Mouse (Mus musculus) hindbrain, embryonic 15.5 days (tissue): ENCODE data around the gene Rell1. TPM values are rescaled to one million over a fixed set of nuclear protein-coding genes. Genes with fewer than 3 reads are reported as not detected.

Experiments
- ATAC-seq: fragments of 200-750 bp; cut with Nextera tagmentation; 2 replicates; pipeline ENCODE4 v1.8.0; 2017; ENCODE audit warnings: low read depth, moderate number of reproducible peaks, moderate TSS enrichment; ENCODE audit not compliant: low FRiP score
- H3K27ac ChIP-seq: fragments of 300-500 bp; sonication (generic); replicated peaks from 2 replicates; pipeline ENCODE4 v1.5.1; 2015; ENCODE audit warnings: mild to moderate bottlenecking, inconsistent platforms
- H3K27me3 ChIP-seq: fragments of 300-500 bp; sonication (generic); 2 replicates; pipeline ENCODE4 v1.6.1; 2015; ENCODE audit warnings: control low read depth, inconsistent platforms
- H3K36me3 ChIP-seq: fragments of 300-500 bp; sonication (generic); 2 replicates; pipeline ENCODE4 v1.6.1; 2015; ENCODE audit warnings: control low read depth, inconsistent platforms
- H3K4me1 ChIP-seq: fragments of 300-500 bp; sonication (generic); replicated peaks from 2 replicates; pipeline ENCODE4 v1.6.1; 2015; ENCODE audit warnings: control low read depth, inconsistent platforms
- H3K4me2 ChIP-seq: fragments of 300-500 bp; sonication (generic); 2 replicates; pipeline ENCODE4 v1.6.1; 2015; ENCODE audit warnings: moderate library complexity, mild to moderate bottlenecking, inconsistent platforms
- H3K4me3 ChIP-seq: fragments of 300-500 bp; sonication (generic); 2 replicates; pipeline ENCODE4 v1.5.1; 2015; ENCODE audit warnings: mild to moderate bottlenecking, inconsistent platforms
- H3K9ac ChIP-seq: fragments of 300-500 bp; sonication (generic); 2 replicates; pipeline ENCODE4 v1.6.1; 2015; ENCODE audit warnings: inconsistent platforms
- H3K9me3 ChIP-seq: fragments of 300-500 bp; sonication (generic); 2 replicates; pipeline ENCODE4 v1.6.1; 2016; ENCODE audit warnings: control low read depth, inconsistent platforms
- WGBS: fragments of 180-500 bp; shearing (Covaris S2); methylation state at CpG from one replicate; pipeline ENCODE4 v1.1.7; 2015; 5-methylcytosine and 5-hydroxymethylcytosine counted together
- polyA plus RNA-seq: library from polyadenylated mRNA; unstranded; fragments of >200 nt; fragmentation: Nextera tagmentation; extraction: Ambion mirVana; gene quantifications from 2 replicates; pipeline ENCODE4 v1.2.1, GENCODE M21; 2015

Gene Rell1
- polyA plus RNA-seq = 8.8 and 9.5 TPM in 2 replicates

GRCm38 (mm10) chr5:63968443-63969415, at the start of gene Rell1:
Gene Rell1 (minus strand): TSS chr5:63968897.
- WGBS = 2% methylated on average over 72 of the region's 85 CpGs

GRCm38 (mm10) chr5:64012596-64013366, 44.1 kb upstream of the Rell1 start:
- H3K4me3 ChIP-seq = no peak overlapping the region
- no peak overlapping the region for H3K9ac ChIP-seq
- H3K4me2 ChIP-seq = no peak overlapping the region
- no peaks in the 10 kb centered on the region for H3K36me3 ChIP-seq
- WGBS = 74% methylated on average over 13 of the region's 13 CpGs
- H3K4me1 ChIP-seq = no peaks in the 10 kb centered on the region
- H3K27me3 ChIP-seq = no peaks in the 10 kb centered on the region
- H3K27ac ChIP-seq = no peak overlapping the region
- H3K9me3 ChIP-seq = no peaks in the 10 kb centered on the region
- ATAC-seq = no peak

More at GRCm38 (mm10) chr5:63968443-63969415, at the start of gene Rell1:
- no peaks in the 10 kb centered on the region for H3K36me3 ChIP-seq
- H3K9ac ChIP-seq = peak within 1 kb of the TSS; percentile 56
- H3K4me1 ChIP-seq = peaks cover 11% of the 10 kb centered on the region
- peak within 1 kb of the TSS; percentile 91 for H3K4me2 ChIP-seq
- H3K27me3 ChIP-seq = no peaks in the 10 kb centered on the region
- H3K4me3 ChIP-seq = peak within 1 kb of the TSS; percentile 90
- H3K9me3 ChIP-seq = no peaks in the 10 kb centered on the region
- H3K27ac ChIP-seq = peak within 1 kb of the TSS; percentile 64
- peak; percentile 97 for ATAC-seq

GRCm38 (mm10) chr5:64006548-64006947, 37.9 kb upstream of the Rell1 start:
- H3K4me1 ChIP-seq = no peaks in the 10 kb centered on the region
- no peak overlapping the region for H3K4me2 ChIP-seq
- no peak overlapping the region for H3K4me3 ChIP-seq
- no peaks in the 10 kb centered on the region for H3K27me3 ChIP-seq
- no peak overlapping the region for H3K9ac ChIP-seq
- no peaks in the 10 kb centered on the region for H3K9me3 ChIP-seq
- H3K27ac ChIP-seq = no peak overlapping the region
- H3K36me3 ChIP-seq = no peaks in the 10 kb centered on the region
- WGBS = 93% methylated on average over 4 of the region's 4 CpGs
- ATAC-seq = no peak

- no peak overlapping the region for H3K9ac ChIP-seq
- 91% methylated on average over 8 of the region's 8 CpGs for WGBS
- H3K4me3 ChIP-seq = no peak overlapping the region
- no peaks in the 10 kb centered on the region for H3K36me3 ChIP-seq
- H3K27me3 ChIP-seq = no peaks in the 10 kb centered on the region
- H3K27ac ChIP-seq = no peak overlapping the region
- H3K4me2 ChIP-seq = no peak overlapping the region
- ATAC-seq = no peak
- no peaks in the 10 kb centered on the region for H3K9me3 ChIP-seq
- H3K4me1 ChIP-seq = no peaks in the 10 kb centered on the region
Observed at GRCm38 (mm10) chr5:64003302-64003701, 34.6 kb upstream of the Rell1 start.

GRCm38 (mm10) chr5:63993865-63994264, 25.2 kb upstream of the Rell1 start:
- H3K4me2 ChIP-seq = no peak overlapping the region
- no peaks in the 10 kb centered on the region for H3K9me3 ChIP-seq
- 23% methylated on average over 3 of the region's 3 CpGs for WGBS
- no peaks in the 10 kb centered on the region for H3K4me1 ChIP-seq
- H3K9ac ChIP-seq = no peak overlapping the region
- no peaks in the 10 kb centered on the region for H3K36me3 ChIP-seq
- H3K27me3 ChIP-seq = no peaks in the 10 kb centered on the region
- H3K27ac ChIP-seq = no peak overlapping the region
- ATAC-seq = no peak
- H3K4me3 ChIP-seq = no peak overlapping the region

GRCm38 (mm10) chr5:63990675-63991074, 22.0 kb upstream of the Rell1 start:
- H3K27ac ChIP-seq = no peak overlapping the region
- no peak overlapping the region for H3K9ac ChIP-seq
- ATAC-seq = no peak
- no peak overlapping the region for H3K4me2 ChIP-seq
- WGBS = 97% methylated on average over 3 of the region's 3 CpGs
- H3K36me3 ChIP-seq = no peaks in the 10 kb centered on the region
- no peaks in the 10 kb centered on the region for H3K9me3 ChIP-seq
- no peaks in the 10 kb centered on the region for H3K4me1 ChIP-seq
- no peaks in the 10 kb centered on the region for H3K27me3 ChIP-seq
- H3K4me3 ChIP-seq = no peak overlapping the region

- no peaks in the 10 kb centered on the region for H3K27me3 ChIP-seq
- H3K27ac ChIP-seq = no peak overlapping the region
- no peaks in the 10 kb centered on the region for H3K9me3 ChIP-seq
- H3K4me1 ChIP-seq = no peaks in the 10 kb centered on the region
- H3K36me3 ChIP-seq = no peaks in the 10 kb centered on the region
- H3K4me3 ChIP-seq = no peak overlapping the region
- WGBS = 71% methylated on average over 6 of the region's 6 CpGs
- no peak for ATAC-seq
- H3K4me2 ChIP-seq = no peak overlapping the region
- no peak overlapping the region for H3K9ac ChIP-seq
Observed at GRCm38 (mm10) chr5:63986337-63986736, 17.6 kb upstream of the Rell1 start.

- Histone ChIP-seq H3K4me3 (no peak overlapping the region), H3K36me3 (no peaks in the 10 kb centered on the region), H3K4me2 (no peak overlapping the region), H3K4me1 (no peaks in the 10 kb centered on the region), H3K27ac (no peak overlapping the region), H3K9me3 (no peaks in the 10 kb centered on the region), H3K27me3 (no peaks in the 10 kb centered on the region), H3K9ac (no peak overlapping the region)
- WGBS = 77% methylated on average over 11 of the region's 11 CpGs
- ATAC-seq = no peak
Observed at GRCm38 (mm10) chr5:63982296-63982695, 13.6 kb upstream of the Rell1 start.

- H3K4me3 ChIP-seq = no peak overlapping the region
- H3K27me3 ChIP-seq = no peaks in the 10 kb centered on the region
- WGBS = 20% methylated on average over 2 of the region's 2 CpGs
- no peak overlapping the region for H3K9ac ChIP-seq
- ATAC-seq = no peak
- no peaks in the 10 kb centered on the region for H3K36me3 ChIP-seq
- no peak overlapping the region for H3K27ac ChIP-seq
- no peaks in the 10 kb centered on the region for H3K9me3 ChIP-seq
- H3K4me1 ChIP-seq = peaks cover 11% of the 10 kb centered on the region
- H3K4me2 ChIP-seq = no peak overlapping the region
Observed at GRCm38 (mm10) chr5:63970991-63971390, 2.3 kb upstream of the Rell1 start.

- H3K4me2 ChIP-seq = no peak overlapping the region
- no peak for ATAC-seq
- peaks cover 11% of the 10 kb centered on the region for H3K4me1 ChIP-seq
- H3K9ac ChIP-seq = no peak overlapping the region
- H3K36me3 ChIP-seq = no peaks in the 10 kb centered on the region
- H3K27ac ChIP-seq = no peak overlapping the region
- 6% methylated on average over 7 of the region's 7 CpGs for WGBS
- no peaks in the 10 kb centered on the region for H3K9me3 ChIP-seq
- no peak overlapping the region for H3K4me3 ChIP-seq
- H3K27me3 ChIP-seq = no peaks in the 10 kb centered on the region
Observed at GRCm38 (mm10) chr5:63970281-63970732, 1.6 kb upstream of the Rell1 start.

- no peak overlapping the region for H3K27ac ChIP-seq
- peaks cover 11% of the 10 kb centered on the region for H3K4me1 ChIP-seq
- ATAC-seq = no peak
- H3K9ac ChIP-seq = no peak overlapping the region
- no peaks in the 10 kb centered on the region for H3K27me3 ChIP-seq
- H3K4me3 ChIP-seq = peak overlapping the region; percentile 90
- H3K36me3 ChIP-seq = no peaks in the 10 kb centered on the region
- peak overlapping the region; percentile 91 for H3K4me2 ChIP-seq
- H3K9me3 ChIP-seq = no peaks in the 10 kb centered on the region
- WGBS = 36% methylated on average over 5 of the region's 5 CpGs
Observed at GRCm38 (mm10) chr5:63969476-63970112, 897 bp upstream of the Rell1 start.
